Mouse (Mus musculus) hindbrain, embryonic 10.5 days (tissue): Measurements from ENCODE around the gene Olfr319. TPM values are rescaled to one million over a fixed set of nuclear protein-coding genes. Genes with fewer than 3 reads are reported as not detected.
"Not testable (repeated sequence)": the region's sequence is repeated elsewhere in the genome, so short reads cannot be mapped to it uniquely, and the experiment has no call there.

ENCODE experiments used
- DNase-seq: peaks from one replicate; pipeline ENCODE4 v3.0.0-alpha.2; 2017; ENCODE audit warnings: low spot score
- H3K27ac ChIP-seq: fragments of 300-500 bp; sonication (generic); 2 replicates; pipeline ENCODE4 v1.5.1; 2016; ENCODE audit warnings: mild to moderate bottlenecking, moderate library complexity
- H3K27me3 ChIP-seq: fragments of 300-500 bp; sonication (generic); 2 replicates; pipeline ENCODE4 v1.6.1; 2016; ENCODE audit warnings: mild to moderate bottlenecking; ENCODE audit not compliant: poor library complexity, insufficient read depth, severe bottlenecking
- H3K36me3 ChIP-seq: fragments of 300-500 bp; sonication (generic); 2 replicates; pipeline ENCODE4 v1.6.1; 2016; ENCODE audit warnings: mild to moderate bottlenecking, moderate library complexity
- H3K4me1 ChIP-seq: fragments of 300-500 bp; sonication (generic); replicated peaks from 2 replicates; pipeline ENCODE4 v1.6.1; 2016; ENCODE audit warnings: mild to moderate bottlenecking
- H3K4me3 ChIP-seq: fragments of 300-500 bp; sonication (generic); 2 replicates; pipeline ENCODE4 v1.5.1; 2016; ENCODE audit warnings: mild to moderate bottlenecking, moderate library complexity
- H3K9me3 ChIP-seq: fragments of 300-500 bp; sonication (generic); 2 replicates; pipeline ENCODE4 v1.6.1; 2016; ENCODE audit warnings: mild to moderate bottlenecking, moderate library complexity
- WGBS: fragments of 180-500 bp; shearing (Covaris S2); methylation state at CpG from one replicate; pipeline ENCODE4 v1.1.7; 2016; 5-methylcytosine and 5-hydroxymethylcytosine counted together
- polyA plus RNA-seq: library from polyadenylated mRNA; unstranded; fragments of >200 nt; fragmentation: Nextera tagmentation; extraction: Ambion mirVana; gene quantifications from 2 replicates; pipeline ENCODE4 v1.2.1, GENCODE M21; 2016

Gene Olfr319
- polyA plus RNA-seq, result not detected in 2 replicates

GRCm38 (mm10) chr11:58698862-58699261 lies at the start of gene Olfr319:
Gene Olfr319, plus strand, starts transcription at chr11:58699162.
- Histone ChIP-seq H3K4me3 (no peak within 1 kb of the TSS), H3K4me1 (no peaks in the 10 kb centered on the region), H3K36me3 (no peaks in the 10 kb centered on the region), H3K9me3 (peaks cover 18% of the 10 kb centered on the region), H3K27ac (no peak within 1 kb of the TSS), H3K27me3 (no peaks in the 10 kb centered on the region)
- DNase-seq, result no peak
- 90% methylated on average over 3 of the region's 3 CpGs for WGBS

DNA sequence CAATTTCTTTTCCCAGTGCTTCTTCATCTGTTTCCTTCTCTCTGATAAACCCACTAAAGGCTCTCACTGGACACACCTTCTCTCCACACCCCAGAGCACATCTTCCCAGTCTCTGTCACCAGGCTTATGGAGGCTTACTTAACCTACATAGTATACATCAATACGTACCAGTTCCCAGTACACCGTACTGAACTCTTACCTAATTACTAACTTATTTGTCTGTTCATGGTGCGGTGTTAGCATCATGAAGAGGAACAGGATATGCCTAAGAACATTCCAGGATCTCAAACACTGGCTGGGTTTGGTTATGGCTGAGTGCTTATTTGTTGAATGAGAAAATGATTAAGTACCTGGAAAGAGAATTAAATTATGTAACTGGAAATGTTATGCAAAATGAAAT lies 43.8 kb upstream of the Olfr319 start:
- no peak for DNase-seq
- 0 out of 2 replicates have a peak, but pooled peaks cover 3% of the 10 kb centered on the region for H3K9me3 ChIP-seq
- H3K4me1 ChIP-seq, result peaks cover 6% of the 10 kb centered on the region; the same call in 1 of the 2 replicates
- H3K27me3 ChIP-seq, result no peaks in the 10 kb centered on the region
- no peak overlapping the region for H3K27ac ChIP-seq
- no peaks in the 10 kb centered on the region for H3K36me3 ChIP-seq
- no peak overlapping the region for H3K4me3 ChIP-seq
- 92% methylated on average over 3 of the region's 3 CpGs for WGBS

GRCm38 (mm10) chr11:58658596-58658995 lies 40.4 kb upstream of the Olfr319 start, which contains the start of gene Olfr322:
Gene Olfr322, plus strand, starts transcription at chr11:58658782.
- H3K27me3 ChIP-seq, result no peaks in the 10 kb centered on the region
- H3K36me3 ChIP-seq, result no peaks in the 10 kb centered on the region
- WGBS, result 84% methylated on average over 4 of the region's 4 CpGs
- no peak for DNase-seq
- H3K4me1 ChIP-seq, result peaks cover 6% of the 10 kb centered on the region; the same call in 1 of the 2 replicates
- no peak within 1 kb of the TSS for H3K27ac ChIP-seq
- no peak within 1 kb of the TSS for H3K4me3 ChIP-seq
- H3K9me3 ChIP-seq, result no peaks in the 10 kb centered on the region

GRCm38 (mm10) chr11:58669252-58669651 lies 29.7 kb upstream of the Olfr319 start:
- no peaks in the 10 kb centered on the region for H3K4me1 ChIP-seq
- no peaks in the 10 kb centered on the region for H3K36me3 ChIP-seq

GRCm38 (mm10) chr11:58671825-58672224 lies 27.1 kb upstream of the Olfr319 start:
- WGBS, result 58% methylated on average over 4 of the region's 4 CpGs
- DNase-seq, result no peak

More at GRCm38 (mm10) chr11:58669252-58669651, 29.7 kb upstream of the Olfr319 start:
- H3K27me3 ChIP-seq, result no peaks in the 10 kb centered on the region
- no peaks in the 10 kb centered on the region for H3K9me3 ChIP-seq
- DNase-seq, result no peak
- H3K4me3 ChIP-seq, result no peak overlapping the region
- H3K27ac ChIP-seq, result no peak overlapping the region

GRCm38 (mm10) chr11:58680799-58681198 lies 18.2 kb upstream of the Olfr319 start, which contains the start of gene Olfr320:
Gene Olfr320, plus strand, starts transcription at chr11:58681099.
- Histone ChIP-seq H3K4me3 (no peak within 1 kb of the TSS), H3K36me3 (no peaks in the 10 kb centered on the region), H3K27me3 (no peaks in the 10 kb centered on the region), H3K27ac (no peak within 1 kb of the TSS), H3K4me1 (no peaks in the 10 kb centered on the region), H3K9me3 (no peaks in the 10 kb centered on the region)
- DNase-seq, result no peak
- WGBS, result 87% methylated on average over 1 of the region's 1 CpGs

More at GRCm38 (mm10) chr11:58671825-58672224, 27.1 kb upstream of the Olfr319 start:
- Histone ChIP-seq H3K36me3 (no peaks in the 10 kb centered on the region), H3K27me3 (no peaks in the 10 kb centered on the region), H3K4me1 (no peaks in the 10 kb centered on the region), H3K27ac (no peak overlapping the region), H3K9me3 (no peaks in the 10 kb centered on the region), H3K4me3 (no peak overlapping the region)

- H3K4me3 ChIP-seq, result no peak overlapping the region
- DNase-seq, result no peak
- no peaks in the 10 kb centered on the region for H3K27me3 ChIP-seq
- H3K36me3 ChIP-seq, result no peaks in the 10 kb centered on the region
- H3K27ac ChIP-seq, result no peak overlapping the region
- no peaks in the 10 kb centered on the region for H3K9me3 ChIP-seq
- H3K4me1 ChIP-seq, result no peaks in the 10 kb centered on the region
- 81% methylated on average over 11 of the region's 11 CpGs for WGBS
Observed at GRCm38 (mm10) chr11:58709086-58709485, 10.1 kb downstream of the Olfr319 start.

GRCm38 (mm10) chr11:58717723-58718122 lies 18.8 kb downstream of the Olfr319 start:
- not testable (repeated sequence) for H3K36me3 ChIP-seq, H3K9me3 ChIP-seq, DNase-seq, H3K4me1 ChIP-seq, H3K4me3 ChIP-seq, H3K27me3 ChIP-seq, H3K27ac ChIP-seq
- WGBS, result 89% methylated on average over 7 of the region's 7 CpGs

GRCm38 (mm10) chr11:58719701-58720100 lies 20.7 kb downstream of the Olfr319 start:
- Histone ChIP-seq H3K36me3 (no peaks in the 10 kb centered on the region), H3K27me3 (no peaks in the 10 kb centered on the region), H3K4me3 (no peak overlapping the region), H3K27ac (no peak overlapping the region), H3K9me3 (no peaks in the 10 kb centered on the region), H3K4me1 (no peaks in the 10 kb centered on the region)
- 84% methylated on average over 4 of the region's 4 CpGs for WGBS
- DNase-seq, result no peak

DNA sequence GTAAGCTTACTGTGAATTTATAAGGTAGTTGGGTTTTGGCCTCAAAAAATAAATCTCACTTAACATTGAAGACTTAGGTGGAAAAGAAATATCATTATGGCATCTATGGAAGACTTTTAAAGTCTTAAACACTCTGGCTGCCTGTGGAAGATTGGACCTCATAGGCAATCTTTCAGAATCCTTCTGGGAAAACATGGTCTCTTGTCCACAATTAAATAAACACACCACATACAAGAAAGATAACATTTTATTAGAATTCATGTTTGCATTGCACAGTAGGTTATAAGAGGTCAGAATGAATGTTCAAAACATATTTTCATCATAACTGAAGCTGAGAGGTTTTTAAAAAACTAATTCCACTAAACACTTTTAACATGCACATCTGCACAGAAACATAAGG lies 25.0 kb downstream of the Olfr319 start, which contains the start of gene Olfr318:
Gene Olfr318 (minus strand): TSS at position 101 of the 400 bp plus-strand sequence.
- Histone ChIP-seq H3K4me3 (no peak within 1 kb of the TSS), H3K27ac (no peak within 1 kb of the TSS), H3K27me3 (no peaks in the 10 kb centered on the region), H3K9me3 (no peaks in the 10 kb centered on the region), H3K36me3 (no peaks in the 10 kb centered on the region), H3K4me1 (no peaks in the 10 kb centered on the region)
- no peak for DNase-seq

DNA sequence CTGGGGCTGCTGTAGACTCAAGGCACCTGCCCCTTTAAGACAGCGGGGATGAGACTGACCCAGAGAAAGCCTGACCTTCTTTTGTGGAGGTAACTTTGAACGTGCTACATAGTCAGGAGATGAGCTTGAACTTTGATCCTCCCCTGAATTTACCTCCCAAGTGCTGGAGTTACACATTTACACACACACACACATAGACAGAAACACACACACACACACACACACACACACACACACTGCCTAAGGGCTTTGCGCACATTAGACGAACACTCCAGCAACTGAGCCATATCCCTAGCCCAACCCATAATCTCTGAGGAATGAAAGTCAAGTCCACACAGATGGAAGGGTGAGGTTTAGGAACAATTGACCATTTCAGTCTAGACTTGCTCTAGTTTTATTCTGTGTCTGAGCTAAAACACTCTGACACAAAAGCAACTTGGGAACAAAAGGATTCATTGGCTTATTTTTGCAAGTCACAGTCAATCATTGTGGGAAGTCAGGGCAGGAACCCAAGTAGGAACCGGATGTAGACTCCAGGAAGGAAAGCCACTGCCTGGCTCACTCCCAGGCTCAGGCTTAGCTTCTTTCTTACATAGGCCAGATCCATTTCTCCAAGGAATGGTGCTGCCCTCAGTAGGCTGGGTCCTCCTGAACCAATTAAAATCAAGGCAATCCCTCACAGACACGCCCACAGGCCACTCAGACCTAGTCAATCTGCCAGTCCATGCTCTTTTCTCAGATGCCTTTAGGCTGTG lies 29.1 kb downstream of the Olfr319 start:
- WGBS, result 87% methylated on average over 6 of the region's 6 CpGs
- not testable (repeated sequence) for H3K27ac ChIP-seq, H3K9me3 ChIP-seq, DNase-seq, H3K36me3 ChIP-seq, H3K4me3 ChIP-seq, H3K27me3 ChIP-seq, H3K4me1 ChIP-seq

- H3K4me3 ChIP-seq, result no peak overlapping the region
- H3K4me1 ChIP-seq, result no peaks in the 10 kb centered on the region
- H3K36me3 ChIP-seq, result no peaks in the 10 kb centered on the region
- H3K9me3 ChIP-seq, result no peaks in the 10 kb centered on the region
- DNase-seq, result no peak
- no peak overlapping the region for H3K27ac ChIP-seq
- no peaks in the 10 kb centered on the region for H3K27me3 ChIP-seq
- 68% methylated on average over 3 of the region's 3 CpGs for WGBS
Observed at GRCm38 (mm10) chr11:58733372-58733771, 34.4 kb downstream of the Olfr319 start.

DNA sequence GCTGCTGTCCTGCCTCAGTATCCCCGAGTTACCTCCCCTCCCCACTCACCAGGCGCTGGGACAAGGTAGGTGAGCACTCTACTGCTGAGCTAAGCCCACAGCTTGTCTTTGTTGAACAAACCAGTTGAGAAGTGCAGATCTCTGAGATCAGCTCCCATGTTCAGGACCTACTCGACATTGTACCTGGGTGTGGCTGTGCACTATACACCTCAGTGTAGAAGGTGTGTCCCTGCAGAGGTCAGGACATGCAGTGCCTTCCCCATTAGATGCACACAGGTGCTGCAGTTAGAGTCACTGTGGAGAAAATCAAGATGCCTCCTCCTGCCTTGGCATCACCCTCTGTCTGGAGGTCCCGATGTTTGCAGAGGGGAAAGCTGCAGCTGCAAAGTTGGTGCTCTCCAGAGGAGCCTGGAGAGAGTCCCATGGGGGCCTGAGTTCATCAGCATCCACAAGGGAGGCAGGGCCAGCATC lies 39.9 kb downstream of the Olfr319 start, which contains the start of gene Olfr317:
Gene Olfr317 (minus strand): TSS at position 421 of the 471 bp plus-strand sequence.
- no peak for DNase-seq
- H3K27me3 ChIP-seq, result no peaks in the 10 kb centered on the region
- WGBS, result 75% methylated on average over 4 of the region's 4 CpGs
- no peaks in the 10 kb centered on the region for H3K9me3 ChIP-seq
- H3K27ac ChIP-seq, result no peak within 1 kb of the TSS
- H3K4me3 ChIP-seq, result no peak within 1 kb of the TSS
- no peaks in the 10 kb centered on the region for H3K36me3 ChIP-seq
- no peaks in the 10 kb centered on the region for H3K4me1 ChIP-seq
